Mouse (Mus musculus) stomach, embryonic 15.5 days (tissue): ENCODE measurements around the gene Chtop. TPM values are rescaled to one million over a fixed set of nuclear protein-coding genes. Genes with fewer than 3 reads are reported as not detected.

Source experiments
- ATAC-seq: fragments of 200-750 bp; cut with Nextera tagmentation; 2 replicates; pipeline ENCODE4 v1.8.0; 2017; ENCODE audit warnings: low read depth, moderate number of reproducible peaks, moderate TSS enrichment; ENCODE audit not compliant: insufficient read depth, low FRiP score
- H3K27ac ChIP-seq: fragments of 300-500 bp; sonication (generic); 2 replicates; pipeline ENCODE4 v1.5.1; 2015; ENCODE audit warnings: mild to moderate bottlenecking, inconsistent platforms
- H3K27me3 ChIP-seq: fragments of 300-500 bp; sonication (generic); replicated peaks from 2 replicates; pipeline ENCODE4 v1.6.1; 2015; ENCODE audit warnings: inconsistent platforms
- H3K36me3 ChIP-seq: fragments of 300-500 bp; sonication (generic); 2 replicates; pipeline ENCODE4 v1.6.1; 2015; ENCODE audit warnings: inconsistent platforms
- H3K4me1 ChIP-seq: fragments of 300-500 bp; sonication (generic); 2 replicates; pipeline ENCODE4 v1.6.1; 2015; ENCODE audit warnings: inconsistent platforms
- H3K4me2 ChIP-seq: fragments of 300-500 bp; sonication (generic); 2 replicates; pipeline ENCODE4 v1.6.1; 2015; ENCODE audit warnings: mild to moderate bottlenecking, inconsistent platforms
- H3K4me3 ChIP-seq: fragments of 300-500 bp; sonication (generic); replicated peaks from 2 replicates; pipeline ENCODE4 v1.5.1; 2015; ENCODE audit warnings: inconsistent platforms
- H3K9ac ChIP-seq: fragments of 300-500 bp; sonication (generic); 2 replicates; pipeline ENCODE4 v1.6.1; 2015; ENCODE audit warnings: inconsistent platforms
- H3K9me3 ChIP-seq: fragments of 300-500 bp; sonication (generic); 2 replicates; pipeline ENCODE4 v1.6.1; 2016; ENCODE audit warnings: inconsistent platforms
- WGBS: fragments of 180-500 bp; shearing (Covaris S2); methylation state at CpG from one replicate; pipeline ENCODE4 v1.1.7; 2015; 5-methylcytosine and 5-hydroxymethylcytosine counted together
- polyA plus RNA-seq: library from polyadenylated mRNA; unstranded; fragments of >200 nt; fragmentation: Nextera tagmentation; extraction: Ambion mirVana; gene quantifications from 2 replicates; pipeline ENCODE4 v1.2.1, GENCODE M21; 2015

Gene Chtop
- polyA plus RNA-seq, 1 experiment from 2014 or later: 126 TPM

DNA sequence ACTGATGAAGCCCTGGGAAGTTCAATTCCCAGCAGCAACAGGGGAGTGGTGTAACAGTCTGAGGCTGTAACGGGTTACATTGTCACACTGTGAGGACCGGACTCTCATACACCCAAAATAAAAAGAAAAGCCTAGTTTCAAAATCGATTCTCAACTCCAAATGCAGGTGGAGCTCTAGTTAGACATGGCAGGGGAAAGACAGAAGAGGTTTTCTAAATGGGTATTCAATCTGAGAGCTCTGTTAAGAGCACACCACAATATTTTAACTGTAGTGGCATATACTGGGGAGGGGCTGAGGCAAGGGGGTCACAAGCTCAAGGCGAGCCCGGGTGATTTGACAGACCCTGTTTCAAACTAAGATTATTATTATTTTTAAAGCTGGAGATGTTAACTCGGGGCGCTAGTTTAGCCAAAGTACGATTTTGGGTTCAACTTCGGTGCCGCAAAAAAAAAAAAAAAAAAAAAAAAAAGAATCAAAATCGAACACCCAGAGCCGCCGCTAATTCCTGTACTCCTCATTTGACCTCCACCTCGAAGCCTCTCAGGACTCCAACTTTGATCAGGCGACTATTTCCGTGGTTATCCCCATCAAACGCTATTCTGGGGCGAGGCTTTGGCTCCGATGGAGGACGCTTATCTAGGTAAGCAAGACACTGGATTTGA lies 880 bp downstream of the Chtop start:
- no peak for ATAC-seq
- Histone ChIP-seq H3K9me3 (no peaks in the 10 kb centered on the region), H3K27me3 (no peaks in the 10 kb centered on the region), H3K4me2 (peak overlapping the region; percentile 58), H3K27ac (peak overlapping the region; percentile 96), H3K4me3 (peak overlapping the region; percentile 96), H3K36me3 (peaks cover 12% of the 10 kb centered on the region; the same call in 1 of the 2 replicates), H3K9ac (peak overlapping the region; percentile 99), H3K4me1 (peaks cover 4% of the 10 kb centered on the region; the same call in 1 of the 2 replicates)
- WGBS: 3% methylated on average over 20 of the region's 20 CpGs

DNA sequence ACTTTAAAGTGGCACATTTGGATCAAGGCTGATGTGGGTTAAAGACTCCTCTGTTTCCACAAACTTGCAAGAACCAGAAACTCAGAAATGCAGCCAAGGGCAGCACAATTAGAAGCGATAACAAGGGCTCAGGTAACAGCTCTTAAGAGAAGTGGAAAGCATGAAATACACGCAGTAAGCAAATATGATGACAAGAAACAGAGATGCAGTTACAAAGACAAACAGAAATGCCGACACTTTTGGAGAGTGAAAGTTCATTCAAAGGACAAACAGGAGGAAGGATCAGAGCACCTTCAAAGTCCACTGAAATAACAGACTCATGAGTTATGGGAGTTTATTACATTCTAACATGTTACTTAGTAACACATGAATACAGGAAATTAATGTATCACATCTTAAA lies 2.9 kb downstream of the Chtop start:
- peaks cover 30% of the 10 kb centered on the region for H3K36me3 ChIP-seq
- no peak for ATAC-seq
- no peak overlapping the region for H3K4me3 ChIP-seq
- H3K9ac ChIP-seq: no peak overlapping the region
- 58% methylated on average over 3 of the region's 3 CpGs for WGBS
- peaks cover 3% of the 10 kb centered on the region; the same call in 1 of the 2 replicates for H3K4me1 ChIP-seq
- no peak overlapping the region for H3K27ac ChIP-seq
- H3K27me3 ChIP-seq: no peaks in the 10 kb centered on the region
- H3K4me2 ChIP-seq: no peak overlapping the region
- no peaks in the 10 kb centered on the region for H3K9me3 ChIP-seq

DNA sequence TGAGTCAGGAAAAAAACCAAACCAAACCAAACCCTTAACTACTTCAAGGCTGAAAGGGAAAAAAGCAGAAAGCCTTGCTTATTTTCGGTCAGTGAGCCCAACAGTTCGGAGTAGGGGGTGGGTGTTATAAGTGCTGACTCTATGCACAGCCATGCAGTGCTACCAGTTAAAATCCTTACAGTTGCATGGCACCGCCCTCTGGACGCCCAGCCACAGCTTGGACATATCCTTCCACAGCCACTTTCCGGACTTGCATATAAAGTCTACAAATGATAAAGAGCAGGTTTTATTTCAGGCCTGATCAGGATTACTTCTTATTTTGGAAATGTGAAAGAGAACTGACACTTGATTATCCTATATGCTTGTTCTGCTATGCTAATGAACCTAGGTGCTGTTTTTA lies 4.1 kb downstream of the Chtop start:
- H3K9me3 ChIP-seq: no peaks in the 10 kb centered on the region
- no peak overlapping the region for H3K27ac ChIP-seq
- no peak overlapping the region for H3K4me2 ChIP-seq
- H3K4me3 ChIP-seq: no peak overlapping the region
- H3K36me3 ChIP-seq: peaks cover 36% of the 10 kb centered on the region
- no peaks in the 10 kb centered on the region for H3K27me3 ChIP-seq
- ATAC-seq: no peak
- peaks cover 3% of the 10 kb centered on the region; the same call in 1 of the 2 replicates for H3K4me1 ChIP-seq
- 90% methylated on average over 5 of the region's 5 CpGs for WGBS
- H3K9ac ChIP-seq: no peak overlapping the region

DNA sequence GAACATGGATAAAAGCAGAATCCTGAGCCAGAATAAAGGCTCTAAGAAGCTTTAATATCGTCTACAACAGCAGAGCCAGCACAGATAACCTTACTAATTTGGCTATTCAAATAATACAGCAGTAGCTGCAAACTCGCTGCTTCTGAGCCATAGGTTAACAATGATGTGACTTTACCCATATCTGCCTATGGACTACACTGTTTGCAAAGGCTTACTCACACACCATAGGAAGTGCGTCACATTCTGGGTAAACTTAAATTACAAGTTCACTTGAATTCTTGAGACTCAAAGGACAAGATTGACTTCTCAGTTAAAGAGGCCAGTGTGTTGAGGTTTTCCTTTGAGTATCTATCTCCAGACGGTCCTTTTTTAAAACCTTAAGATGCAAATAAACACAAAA lies 5.9 kb downstream of the Chtop start:
- 66% methylated on average over 4 of the region's 4 CpGs for WGBS
- Histone ChIP-seq H3K27ac (no peak overlapping the region), H3K36me3 (peaks cover 43% of the 10 kb centered on the region)

DNA sequence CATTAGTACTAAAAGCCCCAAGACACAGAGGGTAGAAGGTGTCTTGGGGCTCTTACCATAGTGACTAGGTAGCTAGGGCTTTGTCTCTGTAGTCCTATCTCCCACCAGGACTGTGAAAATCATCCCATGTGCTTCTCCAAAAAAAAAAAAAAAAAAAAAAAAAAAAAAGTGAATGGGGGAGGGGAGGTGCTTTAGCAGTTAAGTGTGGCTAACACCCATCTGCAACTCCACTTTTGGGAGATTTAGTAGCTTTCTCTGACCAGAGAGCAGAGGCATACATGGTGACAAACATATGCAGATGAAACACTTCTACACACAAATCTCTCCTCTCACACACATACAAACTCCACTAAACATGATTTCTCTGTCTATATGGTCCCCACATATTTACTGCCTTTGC lies 11.7 kb downstream of the Chtop start:
- no peaks in the 10 kb centered on the region for H3K4me1 ChIP-seq
- ATAC-seq: no peak
- peaks cover 36% of the 10 kb centered on the region for H3K36me3 ChIP-seq
- no peak overlapping the region for H3K4me3 ChIP-seq
- no peaks in the 10 kb centered on the region for H3K9me3 ChIP-seq
- no peak overlapping the region for H3K9ac ChIP-seq
- no peak overlapping the region for H3K27ac ChIP-seq
- H3K4me2 ChIP-seq: no peak overlapping the region
- no peaks in the 10 kb centered on the region for H3K27me3 ChIP-seq

More for the DNA sequence above, 5.9 kb downstream of the Chtop start:
- Histone ChIP-seq H3K4me2 (no peak overlapping the region), H3K9ac (no peak overlapping the region), H3K4me3 (no peak overlapping the region), H3K4me1 (peaks cover 3% of the 10 kb centered on the region; the same call in 1 of the 2 replicates), H3K9me3 (no peaks in the 10 kb centered on the region), H3K27me3 (no peaks in the 10 kb centered on the region)
- no peak for ATAC-seq

DNA sequence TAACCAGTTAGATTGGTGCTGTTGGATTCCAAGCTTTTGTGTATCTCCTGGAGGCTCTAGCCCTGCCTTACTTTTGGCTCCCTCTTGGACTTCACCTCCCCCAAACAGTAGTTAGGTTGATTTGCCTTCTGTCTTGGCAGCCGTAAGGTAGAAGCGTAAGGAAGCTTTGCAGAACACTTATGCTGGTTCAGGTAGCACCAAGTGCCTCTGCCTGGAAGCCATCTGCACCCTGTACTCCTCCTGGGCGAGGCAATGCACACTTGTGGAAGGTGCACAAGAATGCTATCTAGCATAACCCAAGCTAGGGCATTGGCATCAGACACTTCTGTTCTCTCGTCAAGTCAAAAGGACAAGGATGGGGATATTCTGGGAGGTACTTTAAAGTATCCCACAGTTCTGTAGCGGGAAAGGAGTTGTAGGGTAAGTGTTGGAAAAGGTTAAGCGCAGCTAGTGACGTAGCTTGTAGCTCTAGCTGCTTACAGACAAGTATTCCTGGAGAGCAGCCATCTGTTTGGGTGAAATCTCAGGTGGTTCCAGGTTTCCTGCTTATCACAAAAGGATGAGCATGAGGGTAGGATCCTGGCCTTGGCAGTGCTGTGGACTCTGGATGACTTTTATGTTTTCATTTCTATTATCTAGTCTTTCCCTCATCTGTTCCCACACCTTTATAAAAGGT lies 13.3 kb downstream of the Chtop start:
- Histone ChIP-seq H3K9ac (no peak overlapping the region), H3K36me3 (peaks cover 21% of the 10 kb centered on the region), H3K4me3 (no peak overlapping the region), H3K4me2 (no peak overlapping the region), H3K9me3 (no peaks in the 10 kb centered on the region), H3K4me1 (no peaks in the 10 kb centered on the region), H3K27me3 (no peaks in the 10 kb centered on the region), H3K27ac (no peak overlapping the region)
- no peak for ATAC-seq
- WGBS: 88% methylated on average over 7 of the region's 7 CpGs

DNA sequence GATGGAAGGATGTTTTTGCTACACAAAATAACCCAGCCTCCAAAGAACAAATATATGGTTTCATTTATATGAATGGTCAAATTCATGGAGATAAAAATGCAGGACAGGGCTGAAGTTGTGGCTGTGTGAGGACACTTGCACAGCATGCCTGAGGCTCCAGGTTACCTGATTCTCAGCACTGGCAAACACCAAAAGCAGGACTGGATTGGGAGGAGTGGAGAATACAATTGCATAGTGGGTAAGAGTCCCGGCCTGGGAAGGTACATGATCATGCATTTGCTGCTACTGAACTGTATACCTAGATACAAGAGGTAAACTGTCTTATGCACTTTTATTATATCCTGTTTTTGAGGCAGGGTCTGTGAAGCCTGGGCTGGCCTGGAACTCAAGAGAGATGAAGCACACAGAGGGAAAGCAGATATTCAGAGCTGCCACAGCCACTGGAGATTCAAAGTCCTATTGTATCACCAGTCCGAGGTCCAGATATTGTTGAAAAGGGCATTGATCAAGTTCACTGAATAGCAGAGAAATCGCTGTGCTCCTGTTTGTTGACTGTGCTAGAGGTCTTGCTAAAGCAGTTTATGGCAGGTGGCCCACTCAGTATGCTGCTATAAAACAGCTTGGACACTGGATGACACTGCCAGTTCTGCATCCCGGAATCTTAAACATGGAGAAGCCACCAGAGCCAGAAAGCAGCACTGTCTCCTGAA lies 15.3 kb downstream of the Chtop start:
- Histone ChIP-seq H3K27ac (no peak overlapping the region), H3K9me3 (no peaks in the 10 kb centered on the region), H3K36me3 (peaks cover 12% of the 10 kb centered on the region), H3K4me1 (peaks cover 6% of the 10 kb centered on the region), H3K4me2 (no peak overlapping the region), H3K4me3 (no peak overlapping the region), H3K27me3 (no peaks in the 10 kb centered on the region), H3K9ac (no peak overlapping the region)
- no peak for ATAC-seq
- 53% methylated on average over 4 of the region's 4 CpGs for WGBS

DNA sequence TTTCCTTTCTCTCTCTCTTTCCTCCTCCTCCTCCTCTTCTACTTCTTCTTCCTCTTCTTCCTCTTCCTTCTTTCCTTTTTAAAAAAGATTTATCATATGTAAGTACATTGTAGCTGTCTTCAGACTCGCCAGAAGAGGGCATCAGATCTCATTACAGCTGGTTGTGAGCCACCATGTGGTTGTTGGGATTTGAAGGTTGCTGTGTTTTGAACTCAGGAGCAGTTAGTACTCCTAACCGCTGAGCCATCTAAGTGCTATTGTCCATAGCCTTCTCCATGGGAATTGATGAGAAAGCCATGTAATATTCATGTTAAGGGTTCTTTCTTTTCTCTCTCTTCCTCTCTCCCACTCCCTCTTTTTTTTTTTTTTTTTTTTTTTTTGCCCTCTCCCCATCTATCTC lies 17.9 kb downstream of the Chtop start:
- no peak overlapping the region for H3K4me2 ChIP-seq
- no peak for ATAC-seq
- H3K4me3 ChIP-seq: no peak overlapping the region

DNA sequence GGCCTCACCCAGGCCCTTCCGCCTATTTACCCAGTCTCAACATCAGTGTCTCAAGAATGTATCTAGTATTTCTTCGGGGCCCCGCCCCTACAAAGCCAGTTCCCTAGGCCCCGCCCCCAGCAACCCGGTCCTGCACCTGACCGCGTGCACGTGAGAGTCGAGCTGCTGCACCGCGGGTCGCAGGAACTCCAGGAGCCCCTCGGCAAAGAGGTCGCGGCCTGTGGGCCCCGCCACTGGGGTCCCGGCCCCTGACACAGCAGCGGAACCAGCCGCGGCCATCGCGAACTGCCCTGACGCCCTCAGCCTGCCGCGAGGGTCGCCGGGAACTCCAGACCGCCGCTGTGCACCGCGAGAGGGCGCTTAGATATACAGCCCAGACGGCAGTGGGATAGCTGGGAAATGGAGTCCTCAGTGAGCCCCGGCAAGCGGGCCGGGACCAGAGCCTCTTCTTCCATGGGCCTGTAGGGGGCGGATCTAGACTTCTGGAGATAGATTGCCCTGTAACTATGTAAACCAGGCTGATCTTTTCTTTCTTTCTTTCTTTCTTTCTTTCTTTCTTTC lies 18.5 kb downstream of the Chtop start, which contains the start of gene Snapin:
TSS of gene Snapin (minus strand) at position 338 of the 561 bp plus-strand sequence.
- no peaks in the 10 kb centered on the region for H3K27me3 ChIP-seq
- peak; percentile 98 for ATAC-seq
- peak within 1 kb of the TSS; percentile 54 for H3K4me2 ChIP-seq
- H3K27ac ChIP-seq: peak within 1 kb of the TSS; percentile 81
- peak within 1 kb of the TSS; percentile 68 for H3K9ac ChIP-seq
- peak within 1 kb of the TSS; percentile 93 for H3K4me3 ChIP-seq
- no peaks in the 10 kb centered on the region for H3K9me3 ChIP-seq
- H3K4me1 ChIP-seq: peaks cover 6% of the 10 kb centered on the region
- WGBS: under 1% methylated on average over 37 of the region's 37 CpGs
- H3K36me3 ChIP-seq: peaks cover 26% of the 10 kb centered on the region

More for the DNA sequence above, 17.9 kb downstream of the Chtop start:
- H3K4me1 ChIP-seq: peaks cover 6% of the 10 kb centered on the region
- H3K9ac ChIP-seq: no peak overlapping the region
- WGBS: 36% methylated on average over 2 of the region's 2 CpGs
- no peaks in the 10 kb centered on the region for H3K27me3 ChIP-seq
- no peaks in the 10 kb centered on the region for H3K9me3 ChIP-seq
- H3K36me3 ChIP-seq: peaks cover 21% of the 10 kb centered on the region
- H3K27ac ChIP-seq: no peak overlapping the region

DNA sequence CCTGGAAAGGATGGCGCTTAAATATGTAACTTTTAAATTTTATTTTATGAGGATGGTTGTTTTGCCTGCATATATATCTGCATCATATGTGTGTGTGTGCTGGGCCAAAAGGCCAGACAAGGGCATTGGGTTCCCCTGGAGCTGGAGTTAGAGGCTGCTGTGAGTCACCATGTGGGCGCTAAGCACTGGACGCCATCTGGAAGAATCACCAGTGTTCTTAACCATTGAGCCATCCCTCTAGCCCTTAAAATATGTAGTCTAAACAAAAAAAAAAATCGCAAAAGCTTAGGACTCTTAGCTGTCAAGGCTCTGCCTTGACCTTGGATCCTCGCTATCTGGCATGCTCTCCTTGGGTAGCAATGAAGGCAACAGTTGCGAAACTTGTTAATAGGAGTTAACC lies 20.7 kb downstream of the Chtop start:
- peaks cover 6% of the 10 kb centered on the region for H3K4me1 ChIP-seq
- H3K4me2 ChIP-seq: no peak overlapping the region
- H3K27ac ChIP-seq: no peak overlapping the region
- H3K9me3 ChIP-seq: no peaks in the 10 kb centered on the region
- no peaks in the 10 kb centered on the region for H3K27me3 ChIP-seq
- WGBS: 76% methylated on average over 6 of the region's 6 CpGs
- no peak overlapping the region for H3K4me3 ChIP-seq
- peaks cover 41% of the 10 kb centered on the region for H3K36me3 ChIP-seq
- H3K9ac ChIP-seq: no peak overlapping the region
- no peak for ATAC-seq

DNA sequence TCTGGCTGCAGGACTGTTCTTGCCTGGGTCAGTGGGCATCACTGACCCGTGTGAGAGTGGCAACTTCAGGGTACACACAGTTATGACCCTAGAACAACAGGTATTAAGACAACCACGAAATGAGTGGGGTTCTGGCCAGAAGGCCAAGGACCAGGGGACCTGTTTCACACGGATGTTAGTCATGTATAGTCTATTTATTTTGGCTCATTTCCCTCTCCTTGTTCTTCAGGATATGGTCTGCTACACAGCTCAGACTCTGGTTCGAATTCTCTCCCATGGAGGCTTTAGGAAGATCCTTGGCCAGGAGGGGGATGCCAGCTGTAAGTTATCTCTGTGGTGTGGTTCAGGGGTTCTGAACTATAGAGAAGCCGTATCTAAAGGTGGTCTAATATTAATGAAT lies 22.3 kb downstream of the Chtop start:
- H3K27ac ChIP-seq: no peak overlapping the region
- no peak for ATAC-seq
- WGBS: 80% methylated on average over 5 of the region's 5 CpGs
- H3K4me2 ChIP-seq: no peak overlapping the region
- no peaks in the 10 kb centered on the region for H3K9me3 ChIP-seq
- peaks cover 6% of the 10 kb centered on the region for H3K4me1 ChIP-seq
- peaks cover 52% of the 10 kb centered on the region for H3K36me3 ChIP-seq
- H3K4me3 ChIP-seq: no peak overlapping the region
- no peak overlapping the region for H3K9ac ChIP-seq
- H3K27me3 ChIP-seq: no peaks in the 10 kb centered on the region
